Mouse (Mus musculus) embryonic fibroblast, embryonic 13.5 days (primary cell): ENCODE results near the gene Dnmt3a.

Source experiments
- CTCF ChIP-seq: IDR thresholded peaks from 2 replicates; pipeline ENCODE4 v1.5.1; 2011; ENCODE audit warnings: mild to moderate bottlenecking, control low read depth, low read length, moderate library complexity, borderline replicate concordance; ENCODE audit not compliant: insufficient read depth
- POLR2A ChIP-seq: IDR thresholded peaks from 2 replicates; pipeline ENCODE4 v1.6.1; 2011; ENCODE audit warnings: low read depth, mild to moderate bottlenecking, control low read depth, low read length, moderate library complexity

GRCm38 (mm10) chr12:3827771-3828170 lies 22.0 kb downstream of the Dnmt3a start:
- TF ChIP-seq CTCF: no peak
- TF ChIP-seq POLR2A: no peak
